Mouse (Mus musculus) intestine, embryonic 16.5 days (tissue): ENCODE results near the gene Pdzd2. TPM values are rescaled to one million over a fixed set of nuclear protein-coding genes. Genes with fewer than 3 reads are reported as not detected.

Experiments used
- ATAC-seq: fragments of 200-750 bp; cut with Nextera tagmentation; 2 replicates; pipeline ENCODE4 v1.8.0; 2017; ENCODE audit warnings: moderate TSS enrichment, moderate library complexity
- H3K27ac ChIP-seq: fragments of 300-500 bp; sonication (generic); 2 replicates; pipeline ENCODE4 v1.5.1; 2014; ENCODE audit warnings: mild to moderate bottlenecking, low read length
- H3K27me3 ChIP-seq: fragments of 300-500 bp; sonication (generic); replicated peaks from 2 replicates; pipeline ENCODE4 v1.6.1; 2014; ENCODE audit warnings: low read length, control low read depth, mixed read lengths; ENCODE audit not compliant: control insufficient read depth, insufficient read depth
- H3K36me3 ChIP-seq: fragments of 300-500 bp; sonication (generic); 2 replicates; pipeline ENCODE4 v1.6.1; 2014; ENCODE audit warnings: low read length, control low read depth; ENCODE audit not compliant: control insufficient read depth, insufficient read depth
- H3K4me1 ChIP-seq: fragments of 300-500 bp; sonication (generic); 2 replicates; pipeline ENCODE4 v1.6.1; 2014; ENCODE audit warnings: low read length, control low read depth, mixed read lengths; ENCODE audit not compliant: control insufficient read depth, insufficient read depth
- H3K4me2 ChIP-seq: fragments of 300-500 bp; sonication (generic); 2 replicates; pipeline ENCODE4 v1.6.1; 2014; ENCODE audit warnings: low read depth, low read length, control low read depth
- H3K4me3 ChIP-seq: fragments of 300-500 bp; sonication (generic); 2 replicates; pipeline ENCODE4 v1.5.1; 2014; ENCODE audit warnings: mild to moderate bottlenecking, low read length
- H3K9ac ChIP-seq: fragments of 300-500 bp; sonication (generic); 2 replicates; pipeline ENCODE4 v1.6.1; 2014; ENCODE audit warnings: low read depth, low read length
- H3K9me3 ChIP-seq: fragments of 300-500 bp; sonication (generic); 2 replicates; pipeline ENCODE4 v1.6.1; 2016; ENCODE audit warnings: low read length, control low read depth; ENCODE audit not compliant: control insufficient read depth
- WGBS: fragments of 180-500 bp; shearing (Covaris S2); extraction: QIAGEN DNeasy Blood & Tissue Kit; methylation state at CpG from one replicate; pipeline ENCODE4 v1.1.7; 2014; 5-methylcytosine and 5-hydroxymethylcytosine counted together
- polyA plus RNA-seq: library from polyadenylated mRNA; unstranded; fragments of >200 nt; fragmentation: Nextera tagmentation; extraction: Ambion mirVana; gene quantifications from 2 replicates; pipeline ENCODE4 v1.2.1, GENCODE M21; 2015

The Pdzd2 gene
- polyA plus RNA-seq, 1 experiment from 2014 or later = 9.1 TPM

- H3K9ac ChIP-seq = no peak overlapping the region
- 70% methylated on average over 6 of the region's 6 CpGs for WGBS
- H3K36me3 ChIP-seq = no peaks in the 10 kb centered on the region
- no peaks in the 10 kb centered on the region for H3K27me3 ChIP-seq
- ATAC-seq = no peak
- H3K4me1 ChIP-seq = peaks cover 10% of the 10 kb centered on the region; the same call in 1 of the 2 replicates
- H3K27ac ChIP-seq = no peak overlapping the region
- H3K4me2 ChIP-seq = no peak overlapping the region
- no peaks in the 10 kb centered on the region for H3K9me3 ChIP-seq
- H3K4me3 ChIP-seq = no peak overlapping the region
These were observed 301.0 kb downstream of the Pdzd2 start for GRCm38 (mm10) chr15:12438691-12439090.

DNA sequence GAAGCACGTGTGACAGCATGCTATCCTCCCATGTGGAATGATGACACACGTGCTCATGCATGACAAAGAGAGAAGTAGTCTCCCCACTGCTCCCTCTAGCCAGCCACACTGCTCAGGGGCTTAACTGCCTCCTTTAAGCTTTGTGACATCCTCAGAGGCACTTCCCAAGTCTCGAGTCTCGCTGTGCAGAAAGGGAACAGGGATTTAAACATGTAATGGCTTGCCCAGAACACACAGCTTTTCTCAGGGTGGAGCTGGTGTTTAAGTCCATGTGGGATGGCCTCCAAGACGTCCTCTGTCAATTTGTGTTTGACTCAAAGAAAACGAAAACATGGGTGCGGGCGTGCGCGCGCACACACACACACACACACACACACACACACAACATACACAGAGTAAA is 301.6 kb downstream of the Pdzd2 start:
- 80% methylated on average over 11 of the region's 11 CpGs for WGBS
- no peak for ATAC-seq
- Histone ChIP-seq H3K27me3 (no peaks in the 10 kb centered on the region), H3K9me3 (no peaks in the 10 kb centered on the region), H3K4me2 (no peak overlapping the region), H3K36me3 (no peaks in the 10 kb centered on the region), H3K4me1 (peaks cover 10% of the 10 kb centered on the region; the same call in 1 of the 2 replicates), H3K9ac (no peak overlapping the region), H3K27ac (no peak overlapping the region), H3K4me3 (no peak overlapping the region)

- Histone ChIP-seq H3K9me3 (no peaks in the 10 kb centered on the region), H3K27me3 (no peaks in the 10 kb centered on the region), H3K4me2 (no peak overlapping the region), H3K4me1 (peaks cover 15% of the 10 kb centered on the region), H3K9ac (no peak overlapping the region), H3K27ac (no peak overlapping the region), H3K36me3 (no peaks in the 10 kb centered on the region), H3K4me3 (no peak overlapping the region)
- no peak for ATAC-seq
- WGBS = 81% methylated on average over 8 of the region's 8 CpGs
These were observed 303.8 kb downstream of the Pdzd2 start for GRCm38 (mm10) chr15:12435910-12436309.

DNA sequence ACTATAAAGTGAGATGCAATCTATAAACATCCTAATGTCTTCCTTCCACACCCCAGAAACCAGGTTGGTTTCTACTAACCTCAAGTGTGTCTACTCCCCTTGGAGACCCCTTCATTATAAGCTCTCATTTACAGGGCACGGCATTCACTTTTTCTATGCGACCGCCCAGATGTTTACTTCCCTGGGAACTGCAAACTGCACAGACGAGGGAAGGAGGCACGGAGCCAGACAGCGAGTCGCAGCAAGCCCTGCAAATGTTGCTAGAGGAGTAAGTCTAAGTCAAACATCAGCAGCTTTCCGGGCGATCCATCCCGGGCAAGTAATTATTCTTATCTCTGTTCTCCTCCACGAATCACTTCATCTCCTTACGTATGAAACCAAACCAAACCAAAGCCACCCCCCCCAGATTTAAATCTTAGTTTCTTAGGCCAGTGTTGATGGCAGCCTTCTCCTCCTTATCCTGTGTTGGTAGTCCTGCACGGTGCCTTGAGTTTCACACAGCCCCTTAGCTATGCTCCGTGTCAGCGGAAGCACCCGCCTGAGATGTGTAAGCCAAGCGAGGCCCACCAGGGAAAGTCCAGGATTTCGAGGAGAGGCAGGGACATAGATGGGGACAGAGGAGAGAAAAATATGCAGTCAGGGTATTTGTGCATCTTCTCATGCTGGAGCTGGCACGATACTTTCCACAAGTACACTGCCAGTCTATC is 305.7 kb downstream of the Pdzd2 start:
- Histone ChIP-seq H3K4me1 (peaks cover 19% of the 10 kb centered on the region), H3K4me3 (no peak overlapping the region), H3K9ac (no peak overlapping the region), H3K9me3 (no peaks in the 10 kb centered on the region), H3K4me2 (no peak overlapping the region), H3K36me3 (no peaks in the 10 kb centered on the region), H3K27me3 (no peaks in the 10 kb centered on the region), H3K27ac (no peak overlapping the region)
- WGBS = 29% methylated on average over 19 of the region's 19 CpGs
- no peak for ATAC-seq

- H3K9me3 ChIP-seq = no peaks in the 10 kb centered on the region
- no peaks in the 10 kb centered on the region for H3K27me3 ChIP-seq
- H3K27ac ChIP-seq = no peak overlapping the region
- H3K4me1 ChIP-seq = peaks cover 17% of the 10 kb centered on the region
- no peak overlapping the region for H3K4me3 ChIP-seq
- no peak overlapping the region for H3K9ac ChIP-seq
- ATAC-seq = no peak
- H3K36me3 ChIP-seq = no peaks in the 10 kb centered on the region
- H3K4me2 ChIP-seq = no peak overlapping the region
These were observed 306.8 kb downstream of the Pdzd2 start for GRCm38 (mm10) chr15:12432879-12433278.

- WGBS = 88% methylated on average over 1 of the region's 1 CpGs
- Histone ChIP-seq H3K4me3 (no peak overlapping the region), H3K9me3 (no peaks in the 10 kb centered on the region), H3K27me3 (no peaks in the 10 kb centered on the region), H3K4me2 (no peak overlapping the region), H3K9ac (no peak overlapping the region), H3K27ac (no peak overlapping the region), H3K4me1 (peaks cover 17% of the 10 kb centered on the region), H3K36me3 (no peaks in the 10 kb centered on the region)
- ATAC-seq = no peak
These were observed 307.4 kb downstream of the Pdzd2 start for GRCm38 (mm10) chr15:12432320-12432719.

DNA sequence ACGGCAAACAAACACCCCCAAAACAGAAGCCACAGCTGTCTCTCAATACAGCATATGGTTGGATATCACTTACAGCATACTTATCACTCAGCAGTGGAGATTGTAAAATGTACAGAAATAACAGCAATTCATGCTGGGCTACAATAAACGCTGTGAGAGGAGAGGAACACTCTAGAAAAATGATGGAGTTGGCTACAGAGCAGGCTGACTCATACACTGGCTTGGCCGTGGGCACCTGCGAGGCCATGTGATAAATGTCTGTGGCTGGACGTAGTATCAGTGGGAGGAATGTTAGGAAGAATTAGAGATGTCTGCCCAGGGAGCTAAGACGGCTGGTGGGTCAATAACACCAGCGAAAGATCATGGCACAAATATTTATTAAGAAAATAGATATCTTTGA is 308.0 kb downstream of the Pdzd2 start:
- Histone ChIP-seq H3K4me3 (no peak overlapping the region), H3K4me1 (peaks cover 17% of the 10 kb centered on the region), H3K27me3 (no peaks in the 10 kb centered on the region), H3K36me3 (no peaks in the 10 kb centered on the region), H3K9me3 (no peaks in the 10 kb centered on the region), H3K4me2 (no peak overlapping the region), H3K9ac (no peak overlapping the region), H3K27ac (no peak overlapping the region)
- 47% methylated on average over 7 of the region's 7 CpGs for WGBS
- ATAC-seq = 0 out of 2 replicates have a peak, but pooled peaks have one; percentile 41

DNA sequence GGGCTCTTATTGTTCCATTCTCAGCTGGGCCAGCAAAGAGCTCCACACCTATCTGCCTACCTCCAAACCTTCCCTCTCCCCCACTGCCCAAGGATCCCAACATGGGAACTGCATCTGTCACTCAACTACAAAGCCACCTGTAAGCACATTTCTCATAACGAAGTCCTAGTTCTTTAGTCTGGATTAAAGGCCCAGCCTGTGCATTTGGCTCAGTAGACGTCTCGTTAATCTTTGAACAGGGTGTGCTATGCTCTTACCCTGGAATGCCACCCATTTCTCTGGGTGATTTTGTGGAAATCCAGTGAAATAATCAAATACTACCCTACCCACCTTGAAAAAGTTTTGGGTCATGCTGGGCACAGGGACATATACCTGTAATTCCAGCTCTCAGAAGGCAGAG is 308.5 kb downstream of the Pdzd2 start:
- Histone ChIP-seq H3K4me3 (no peak overlapping the region), H3K4me1 (peaks cover 17% of the 10 kb centered on the region), H3K27ac (no peak overlapping the region), H3K27me3 (no peaks in the 10 kb centered on the region), H3K4me2 (no peak overlapping the region), H3K36me3 (no peaks in the 10 kb centered on the region), H3K9ac (no peak overlapping the region), H3K9me3 (no peaks in the 10 kb centered on the region)
- no peak for ATAC-seq
- 90% methylated on average over 3 of the region's 3 CpGs for WGBS

GRCm38 (mm10) chr15:12430670-12431069 is 309.1 kb downstream of the Pdzd2 start:
- ATAC-seq = no peak
- Histone ChIP-seq H3K4me1 (peaks cover 18% of the 10 kb centered on the region), H3K27ac (no peak overlapping the region), H3K4me3 (no peak overlapping the region), H3K27me3 (no peaks in the 10 kb centered on the region), H3K4me2 (no peak overlapping the region), H3K9ac (no peak overlapping the region), H3K36me3 (no peaks in the 10 kb centered on the region), H3K9me3 (no peaks in the 10 kb centered on the region)
- 45% methylated on average over 4 of the region's 4 CpGs for WGBS
